Mouse (Mus musculus): ENCODE data around the gene Ucn2.
A peak's percentile ranks its signal among the peaks of the same experiment; 100 is the strongest.

Gene Ucn2

DNA sequence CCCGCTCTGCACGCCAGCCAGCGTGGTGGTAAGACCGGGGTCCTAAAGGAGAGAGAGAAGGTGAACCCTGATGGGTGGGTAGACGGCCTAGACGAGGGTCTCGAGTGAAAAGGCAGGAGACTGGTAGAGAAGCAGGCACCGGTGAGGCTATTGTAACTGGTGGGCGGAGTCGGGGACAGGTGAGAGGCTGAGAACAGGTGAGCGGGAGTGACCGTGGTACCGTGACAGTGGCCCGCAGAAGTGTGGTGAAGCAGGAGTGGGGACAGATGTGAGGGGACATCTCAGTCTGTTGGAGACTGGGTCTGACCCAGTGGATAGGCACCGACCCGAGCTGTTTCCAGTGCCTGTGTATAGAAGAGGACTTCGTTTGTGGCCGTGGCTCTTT lies 6.3 kb downstream of the Ucn2 start:
- DNase-seq (ENCODE audit: low spot score): no peak

- no peak for DNase-seq (ENCODE audit: low spot score)
Measured at GRCm38 (mm10) chr9:108992620-108993361, 7.0 kb downstream of the Ucn2 start.

GRCm38 (mm10) chr9:108996411-108996810 lies 10.6 kb downstream of the Ucn2 start:
- no peak for DNase-seq (ENCODE audit: low spot score)

GRCm38 (mm10) chr9:108998287-108999166 lies 12.7 kb downstream of the Ucn2 start:
- no peak for DNase-seq (ENCODE audit: low spot score)

DNA sequence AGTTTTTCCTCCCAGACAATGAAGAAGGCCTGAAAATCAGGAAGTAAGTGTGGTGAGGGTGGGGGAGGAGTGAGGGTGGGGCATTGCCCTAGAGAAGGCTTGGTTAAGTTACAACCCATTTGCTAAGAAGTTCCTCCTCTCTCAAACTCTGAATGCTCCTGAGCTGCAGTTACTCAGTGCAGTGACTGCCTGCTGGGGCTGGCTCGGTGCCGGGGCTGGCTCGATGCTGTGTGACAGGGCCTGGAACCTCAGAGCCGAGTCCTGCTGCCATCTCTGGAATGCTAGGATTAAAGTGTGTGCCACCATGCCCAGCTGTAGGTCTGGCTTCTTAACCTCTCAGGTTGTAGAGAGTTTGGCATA lies 13.3 kb downstream of the Ucn2 start:
- DNase-seq (ENCODE audit: low spot score): no peak

GRCm38 (mm10) chr9:109000726-109001125 lies 14.9 kb downstream of the Ucn2 start:
- DNase-seq (ENCODE audit: low spot score): peak; percentile 48

DNA sequence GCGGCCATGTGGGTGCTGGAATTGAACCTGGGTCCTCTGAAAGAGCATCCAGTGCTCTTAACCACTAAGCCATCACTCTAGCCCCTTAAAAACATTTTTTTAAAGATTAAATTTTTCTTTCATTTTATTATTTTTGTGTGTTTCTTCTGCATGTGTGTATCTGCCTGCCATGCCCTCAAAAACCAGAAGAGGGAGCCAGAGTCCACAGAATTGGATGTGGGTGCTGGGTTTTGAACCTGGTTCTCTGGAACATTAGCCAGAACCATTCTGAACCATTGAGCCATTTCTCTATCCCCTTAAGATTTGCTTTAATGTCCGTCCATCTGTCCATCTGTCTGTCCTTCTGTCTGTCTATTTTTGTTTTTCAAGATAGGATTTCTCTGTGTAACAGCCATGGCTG lies 17.4 kb downstream of the Ucn2 start:
- peak; percentile 50 for DNase-seq (ENCODE audit: low spot score)

DNA sequence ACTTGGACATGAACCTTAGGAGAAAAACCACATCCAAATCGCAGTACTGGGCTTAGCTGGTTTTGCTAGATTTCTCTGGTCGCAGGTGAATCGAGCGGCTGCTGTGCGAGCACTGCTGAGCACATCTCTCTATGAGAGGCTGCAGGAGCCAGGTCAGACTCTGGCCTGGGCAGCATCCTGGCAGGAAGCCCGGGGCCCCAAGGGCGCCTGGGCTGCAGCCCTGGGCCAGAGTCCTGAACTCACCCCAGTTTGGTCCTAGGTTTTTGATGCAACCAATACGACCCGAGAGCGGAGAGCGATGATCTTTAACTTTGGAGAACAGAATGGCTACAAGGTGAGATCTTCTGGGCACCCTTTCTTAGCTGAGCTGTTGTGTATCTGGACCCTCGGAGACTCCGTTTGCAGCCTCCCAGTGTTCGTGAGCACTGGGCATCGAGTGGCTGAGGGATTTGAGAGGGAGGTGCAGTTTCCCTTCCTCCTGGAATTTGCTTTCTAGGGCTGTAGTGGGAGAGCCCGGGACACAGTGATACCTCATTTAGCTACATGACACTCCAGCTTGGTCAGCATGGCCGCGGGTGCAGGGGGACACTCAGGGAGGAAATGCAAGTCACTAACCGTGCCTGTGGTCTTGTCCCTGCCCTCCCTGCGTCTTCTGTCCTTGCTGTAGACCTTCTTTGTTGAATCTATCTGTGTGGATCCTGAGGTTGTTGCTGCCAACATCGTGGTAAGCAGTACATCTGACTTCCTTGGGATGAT lies 21.4 kb downstream of the Ucn2 start:
- DNase-seq (ENCODE audit: low spot score): no peak

DNA sequence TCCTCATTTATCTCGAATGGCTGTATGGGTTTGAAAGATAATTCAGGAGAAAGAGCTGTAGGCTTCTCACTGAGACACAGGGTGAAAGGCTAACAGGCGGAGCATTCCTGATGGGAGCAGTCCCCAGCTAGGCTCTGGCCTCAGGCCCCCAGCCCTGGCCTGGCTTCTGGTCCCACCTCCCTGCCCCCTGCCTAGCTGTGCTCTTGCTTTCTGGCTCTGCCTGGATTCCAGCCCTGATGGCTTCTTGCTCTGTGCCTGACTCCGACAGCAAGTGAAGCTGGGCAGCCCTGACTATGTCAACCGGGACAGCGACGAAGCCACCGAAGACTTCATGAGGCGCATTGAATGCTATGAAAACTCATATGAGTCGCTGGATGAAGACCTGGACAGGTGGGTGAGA lies 22.3 kb downstream of the Ucn2 start:
- DNase-seq (ENCODE audit: low spot score): no peak

- DNase-seq (ENCODE audit: low spot score): no peak
Measured at GRCm38 (mm10) chr9:109008994-109009635, 23.3 kb downstream of the Ucn2 start.

GRCm38 (mm10) chr9:109009636-109010315 lies 24.0 kb downstream of the Ucn2 start:
- DNase-seq (ENCODE audit: low spot score): no peak

GRCm38 (mm10) chr9:109010316-109010690 lies 24.5 kb downstream of the Ucn2 start:
- DNase-seq (ENCODE audit: low spot score): no peak

DNA sequence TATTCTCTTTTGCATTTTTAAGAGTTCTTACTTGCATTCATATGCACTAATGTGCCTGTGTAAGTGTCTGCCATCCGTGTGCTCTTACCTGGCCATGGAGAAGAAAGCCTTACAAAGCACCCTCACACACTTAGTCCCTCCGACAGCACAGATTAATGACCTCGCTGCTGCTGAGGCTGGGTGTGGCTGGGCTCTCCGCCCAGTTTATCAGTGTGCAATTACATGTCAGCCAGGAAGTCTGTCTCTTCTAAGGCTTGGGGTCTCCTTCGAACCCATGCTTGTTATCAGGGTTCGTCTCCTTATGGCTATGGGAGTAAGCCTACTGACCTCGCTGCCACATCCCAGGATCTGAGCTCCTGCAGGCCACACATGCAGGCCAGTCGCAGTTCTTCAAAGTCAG lies 29.6 kb downstream of the Ucn2 start:
- DNase-seq (ENCODE audit: low spot score): no peak

- DNase-seq (ENCODE audit: low spot score): no peak
Measured at GRCm38 (mm10) chr9:109016973-109017604, 31.3 kb downstream of the Ucn2 start.

- no peak for DNase-seq (ENCODE audit: low spot score)
Measured at GRCm38 (mm10) chr9:109021428-109021827, 35.6 kb downstream of the Ucn2 start.

DNA sequence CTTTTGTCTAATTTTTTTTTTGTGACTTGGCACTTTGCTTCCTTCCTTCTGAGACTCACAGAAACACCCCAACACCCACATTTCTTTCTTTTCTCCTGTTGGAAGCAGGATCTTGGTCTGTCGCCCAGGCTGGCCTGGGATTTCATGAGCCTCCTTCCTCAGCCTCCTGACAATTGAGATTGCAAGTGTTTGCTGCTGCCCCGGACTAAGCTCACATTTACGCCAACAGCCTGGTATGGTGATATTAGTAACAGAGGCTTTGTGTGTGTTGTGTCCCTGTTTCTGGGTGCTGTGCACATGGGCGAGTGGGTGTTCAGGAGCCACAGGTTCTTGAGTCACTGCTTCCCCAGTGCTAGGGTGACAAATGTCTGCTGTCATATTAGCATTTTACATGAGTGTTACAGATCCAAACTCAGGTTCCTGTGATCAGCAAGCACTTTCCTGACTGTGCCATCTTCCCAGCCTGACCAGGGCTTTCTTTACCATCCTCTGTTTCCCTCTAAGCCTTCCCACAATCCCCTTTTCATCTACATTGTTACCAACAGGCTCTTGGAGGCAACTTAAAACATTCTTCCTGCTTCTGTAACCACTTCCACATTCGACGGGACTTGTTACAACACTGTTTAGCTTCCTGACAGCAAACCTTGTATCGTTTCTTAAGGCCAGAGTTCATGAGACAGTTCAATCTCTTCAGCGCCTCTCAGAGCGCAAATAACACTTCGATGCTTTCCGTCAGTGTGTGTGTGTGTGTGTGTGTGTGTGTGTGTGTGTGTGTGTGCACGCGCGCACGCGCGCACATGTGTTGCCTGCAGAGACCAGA lies 37.3 kb downstream of the Ucn2 start:
- DNase-seq (ENCODE audit: low spot score): no peak

GRCm38 (mm10) chr9:109027521-109027920 lies 41.7 kb downstream of the Ucn2 start:
- no peak for DNase-seq (ENCODE audit: low spot score)

DNA sequence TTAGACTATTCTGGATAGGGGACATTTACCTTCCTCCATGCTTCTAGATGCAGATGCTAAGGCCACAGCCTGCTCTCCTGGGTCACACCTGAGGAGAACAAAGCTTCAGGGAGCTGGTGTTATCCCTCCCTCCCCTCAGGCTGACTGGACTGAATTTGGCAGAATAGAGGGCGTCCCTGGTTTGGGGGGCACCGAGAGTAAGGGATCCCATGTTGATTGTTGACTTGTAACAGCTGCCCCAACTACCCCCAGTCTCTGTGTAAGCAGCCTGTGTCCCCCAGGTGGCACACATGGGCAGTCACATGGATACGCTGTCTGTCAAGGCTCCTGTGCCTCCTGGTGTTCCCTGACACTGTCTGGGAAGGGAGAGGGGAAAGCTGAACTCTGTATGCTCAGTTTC lies 42.6 kb downstream of the Ucn2 start:
- no peak for DNase-seq (ENCODE audit: low spot score)

- no peak for DNase-seq (ENCODE audit: low spot score)
Measured at GRCm38 (mm10) chr9:109028919-109029318, 43.1 kb downstream of the Ucn2 start.

- DNase-seq (ENCODE audit: low spot score): no peak
Measured at GRCm38 (mm10) chr9:109030312-109030711, 44.5 kb downstream of the Ucn2 start.
